Mouse (Mus musculus): Measurements from ENCODE around the gene Cldn3. TPM values are rescaled to one million over a fixed set of nuclear protein-coding genes. Genes with fewer than 3 reads are reported as not detected.

Gene Cldn3
- polyA plus RNA-seq, 1 experiment from 2014 or later, result 4.7 TPM

DNA sequence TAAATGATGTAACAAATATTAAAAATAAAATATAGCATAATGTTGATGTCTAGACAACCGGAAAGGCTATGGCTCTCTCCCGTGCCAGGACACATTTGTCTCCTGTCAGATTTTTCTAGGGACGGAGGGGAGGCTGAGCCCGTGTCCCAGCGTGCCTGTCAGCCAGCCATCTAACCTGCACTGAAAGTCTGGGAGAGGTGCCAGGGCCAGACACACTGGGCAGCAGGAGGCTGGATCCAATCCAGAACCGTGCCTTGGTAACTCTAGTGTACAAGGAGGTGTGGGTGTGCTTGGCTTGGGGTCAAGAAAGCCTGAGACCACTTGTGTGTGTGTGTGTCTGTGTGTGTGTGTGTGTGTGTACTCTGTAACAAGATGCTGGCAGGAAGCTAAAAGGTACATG, 35.8 kb downstream of the Cldn3 start:
- H3K27ac ChIP-seq, result no peak overlapping the region
- H3K4me1 ChIP-seq (replicated peaks), result peaks cover 27% of the 10 kb centered on the region
- WGBS, result 79% methylated on average over 6 of the region's 6 CpGs

DNA sequence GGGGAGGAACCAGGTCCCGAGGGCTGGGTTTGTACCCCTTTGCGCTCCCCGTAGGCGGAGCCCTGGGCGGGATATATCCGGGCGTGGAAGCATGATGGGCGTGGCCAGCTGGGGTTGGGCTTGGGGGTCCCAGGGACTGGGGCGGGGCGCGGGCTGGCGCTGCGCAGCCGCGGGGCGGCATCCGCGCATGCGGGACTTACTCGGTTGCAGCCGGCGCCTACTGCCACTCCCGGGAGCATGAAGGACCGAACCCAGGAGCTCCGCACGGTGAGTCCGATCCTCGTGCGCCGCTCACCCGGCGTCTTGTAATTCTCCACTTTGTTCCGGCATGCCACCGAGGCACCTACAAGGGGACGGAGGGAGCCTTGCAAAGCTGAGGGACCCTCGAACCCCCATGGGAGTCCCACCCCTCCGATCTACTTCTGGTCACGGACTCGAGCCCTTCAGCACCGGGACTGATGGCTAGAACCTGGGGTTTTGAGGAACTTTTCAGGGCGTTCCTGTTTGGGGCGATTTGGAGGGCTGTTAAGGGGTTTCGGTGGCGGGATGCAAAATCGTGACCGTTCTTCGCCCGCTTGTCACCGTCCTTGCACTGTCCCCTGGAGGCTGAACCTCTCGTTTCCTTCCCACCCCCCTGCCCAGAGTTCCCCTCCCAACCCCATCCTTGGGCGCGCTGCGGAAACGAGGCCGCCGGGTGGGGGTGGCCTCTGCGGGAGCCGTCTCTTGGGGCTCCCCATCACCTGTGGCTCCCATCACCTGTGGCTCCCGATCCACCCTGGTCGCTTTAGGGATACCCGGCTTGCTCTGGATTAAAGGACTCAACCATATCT, 37.5 kb downstream of the Cldn3 start, which contains the start of gene Stx1a:
TSS of gene Stx1a (plus strand) at position 139 of the 830 bp plus-strand sequence.
- peak; percentile 90 for ATAC-seq (ENCODE audit: insufficient number of reproducible peaks, insufficient read depth, low FRiP score, low TSS enrichment, low read depth)
- no peaks in the 10 kb centered on the region for H3K27me3 ChIP-seq
- no peaks in the 10 kb centered on the region for H3K9me3 ChIP-seq
- under 1% methylated on average over 61 of the region's 61 CpGs for WGBS
- H3K4me3 ChIP-seq (replicated peaks), result peak within 1 kb of the TSS; percentile 75
- H3K4me2 ChIP-seq, result peak within 1 kb of the TSS; percentile 94
- no peaks in the 10 kb centered on the region for H3K36me3 ChIP-seq
- H3K27ac ChIP-seq, result no peak within 1 kb of the TSS
- H3K9ac ChIP-seq (replicated peaks), result peak within 1 kb of the TSS; percentile 78
- H3K4me1 ChIP-seq (replicated peaks), result peaks cover 27% of the 10 kb centered on the region

More for the DNA sequence above, 35.8 kb downstream of the Cldn3 start:
- Histone ChIP-seq H3K27me3 (no peaks in the 10 kb centered on the region), H3K9me3 (no peaks in the 10 kb centered on the region), H3K4me2 (no peak overlapping the region), H3K9ac (replicated peaks) (no peak overlapping the region), H3K4me3 (replicated peaks) (no peak overlapping the region), H3K36me3 (no peaks in the 10 kb centered on the region)
- ATAC-seq (ENCODE audit: insufficient number of reproducible peaks, insufficient read depth, low FRiP score, low TSS enrichment, low read depth), result no peak

DNA sequence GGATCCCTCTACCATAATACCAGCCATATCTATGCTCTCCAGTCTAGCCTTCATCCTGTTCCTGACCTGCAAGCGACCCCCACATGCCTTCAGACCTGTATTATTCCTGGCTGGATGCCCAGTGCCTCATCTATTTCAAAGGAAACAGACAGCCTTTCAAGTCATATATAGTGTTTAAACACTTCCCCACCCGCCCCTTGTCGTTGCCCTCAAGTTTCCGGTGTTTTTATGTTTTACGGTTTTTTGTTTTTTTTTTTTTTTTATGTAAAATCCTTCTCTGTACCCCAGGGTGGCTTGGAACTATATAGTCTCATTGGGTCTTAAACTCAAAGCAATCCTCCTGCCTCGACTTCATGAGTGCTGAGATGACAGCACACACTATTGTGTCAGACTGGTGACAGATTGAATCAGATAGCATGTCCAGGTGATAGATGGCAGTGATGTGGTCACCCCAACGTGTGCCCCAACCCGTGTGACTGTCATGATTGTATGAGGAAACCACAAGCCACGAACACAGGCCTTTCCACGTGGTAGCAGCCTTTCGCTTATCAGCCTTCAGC, 38.7 kb downstream of the Cldn3 start:
- Histone ChIP-seq H3K4me1 (replicated peaks) (peaks cover 31% of the 10 kb centered on the region), H3K4me2 (peak overlapping the region; percentile 94), H3K27ac (no peak overlapping the region), H3K9ac (replicated peaks) (no peak overlapping the region), H3K9me3 (no peaks in the 10 kb centered on the region), H3K36me3 (no peaks in the 10 kb centered on the region), H3K4me3 (replicated peaks) (peak overlapping the region; percentile 75), H3K27me3 (no peaks in the 10 kb centered on the region)
- ATAC-seq (ENCODE audit: insufficient number of reproducible peaks, insufficient read depth, low FRiP score, low TSS enrichment, low read depth), result no peak
- 47% methylated on average over 11 of the region's 11 CpGs for WGBS

DNA sequence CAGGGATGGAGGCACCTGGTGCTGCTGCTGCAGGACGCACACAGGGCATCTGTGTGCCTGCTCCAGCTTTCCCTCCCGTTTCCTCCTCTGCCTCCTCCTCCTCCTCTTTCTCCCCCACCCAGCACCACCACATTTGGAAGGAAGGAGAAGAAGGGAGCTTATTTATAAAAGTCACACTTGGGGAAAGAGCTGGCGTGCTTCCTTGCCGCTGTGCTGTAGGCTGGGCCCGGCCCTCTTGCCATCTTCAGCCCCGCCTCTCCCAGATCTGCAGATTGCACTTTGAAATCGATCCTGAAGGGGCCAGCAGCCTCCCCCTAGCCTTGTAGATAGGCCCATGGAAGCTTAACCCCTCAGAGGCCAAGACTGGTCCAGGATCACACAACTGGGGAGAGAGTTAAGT, 39.9 kb downstream of the Cldn3 start:
- Histone ChIP-seq H3K9ac (replicated peaks) (no peak overlapping the region), H3K9me3 (no peaks in the 10 kb centered on the region), H3K4me2 (peak overlapping the region; percentile 94), H3K27ac (no peak overlapping the region), H3K4me3 (replicated peaks) (0 out of 2 replicates have a peak overlapping the region, but pooled peaks have one; percentile 3), H3K36me3 (no peaks in the 10 kb centered on the region), H3K4me1 (replicated peaks) (peaks cover 31% of the 10 kb centered on the region), H3K27me3 (no peaks in the 10 kb centered on the region)
- WGBS, result 8% methylated on average over 7 of the region's 7 CpGs
- ATAC-seq (ENCODE audit: insufficient number of reproducible peaks, insufficient read depth, low FRiP score, low TSS enrichment, low read depth), result no peak

DNA sequence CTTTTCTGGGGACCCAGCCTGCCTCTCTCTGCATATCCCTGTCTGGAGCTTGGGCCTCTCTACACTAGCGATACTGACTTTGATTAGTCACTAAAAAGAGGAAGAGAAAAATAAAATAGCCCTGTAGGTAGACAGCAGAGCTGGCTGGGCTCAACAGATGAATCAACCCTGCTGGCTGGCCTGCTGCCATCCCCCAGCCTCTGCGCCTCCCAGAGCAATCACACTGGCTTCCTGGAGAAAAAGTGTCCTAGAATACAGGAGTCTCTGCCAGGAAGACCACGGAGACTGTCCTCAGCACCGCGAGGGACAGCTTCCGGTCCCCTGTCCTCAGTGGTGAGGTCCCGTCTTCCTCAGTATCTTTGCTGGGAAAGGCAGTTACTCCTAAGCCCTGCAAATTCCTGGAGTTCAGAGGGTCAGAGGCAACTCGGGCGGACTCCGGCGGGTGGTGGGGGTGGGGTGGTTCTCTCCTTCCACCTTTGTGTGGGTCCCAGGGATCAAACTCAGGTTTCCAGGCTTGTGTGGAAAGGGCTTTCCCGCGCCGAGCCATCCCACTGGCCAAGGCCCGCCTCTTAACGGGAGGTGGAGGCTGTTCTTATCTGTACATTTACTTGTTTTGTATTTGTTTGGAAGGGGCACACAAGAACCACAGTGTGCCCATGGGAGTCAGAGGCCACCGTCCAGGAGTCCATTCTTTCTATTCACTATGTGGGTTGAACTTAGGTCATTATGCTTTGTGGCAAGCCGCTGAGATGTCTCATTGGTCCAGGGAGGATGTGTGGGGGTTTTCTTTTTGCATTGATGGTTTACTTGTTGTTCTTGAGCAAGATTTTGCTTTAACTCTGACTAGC, 43.2 kb downstream of the Cldn3 start:
- ATAC-seq (ENCODE audit: insufficient number of reproducible peaks, insufficient read depth, low FRiP score, low TSS enrichment, low read depth), result no peak

DNA sequence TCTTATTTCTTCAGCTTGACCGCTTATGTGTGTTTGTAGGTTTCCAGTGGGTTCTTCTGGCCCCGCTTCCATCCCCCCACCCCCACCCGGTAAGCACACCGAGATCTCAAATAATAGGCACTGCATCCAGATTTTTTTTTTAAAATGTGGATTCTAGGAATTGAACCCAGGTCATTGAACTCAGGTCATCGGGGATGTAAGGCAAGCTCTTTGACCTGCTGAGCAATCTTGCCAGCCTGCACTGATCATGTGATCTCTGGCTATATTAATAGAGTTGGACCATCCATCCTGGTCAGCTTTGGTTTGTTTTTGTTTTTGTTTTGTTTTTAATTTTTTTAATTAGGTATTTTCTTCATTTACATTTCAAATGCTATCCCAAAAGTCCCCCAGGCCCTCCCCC, 46.6 kb downstream of the Cldn3 start:
- ATAC-seq (ENCODE audit: insufficient number of reproducible peaks, insufficient read depth, low FRiP score, low TSS enrichment, low read depth), result no peak
- 95% methylated on average over 5 of the region's 5 CpGs for WGBS

More for the DNA sequence above, 43.2 kb downstream of the Cldn3 start:
- Histone ChIP-seq H3K4me1 (replicated peaks) (peaks cover 23% of the 10 kb centered on the region), H3K4me3 (replicated peaks) (no peak overlapping the region), H3K9me3 (0 out of 2 replicates have a peak, but pooled peaks cover under 1% of the 10 kb centered on the region), H3K27me3 (no peaks in the 10 kb centered on the region), H3K4me2 (no peak overlapping the region), H3K36me3 (no peaks in the 10 kb centered on the region), H3K27ac (no peak overlapping the region; the same call in 1 of the 2 replicates), H3K9ac (replicated peaks) (no peak overlapping the region)
- WGBS, result 58% methylated on average over 18 of the region's 18 CpGs

DNA sequence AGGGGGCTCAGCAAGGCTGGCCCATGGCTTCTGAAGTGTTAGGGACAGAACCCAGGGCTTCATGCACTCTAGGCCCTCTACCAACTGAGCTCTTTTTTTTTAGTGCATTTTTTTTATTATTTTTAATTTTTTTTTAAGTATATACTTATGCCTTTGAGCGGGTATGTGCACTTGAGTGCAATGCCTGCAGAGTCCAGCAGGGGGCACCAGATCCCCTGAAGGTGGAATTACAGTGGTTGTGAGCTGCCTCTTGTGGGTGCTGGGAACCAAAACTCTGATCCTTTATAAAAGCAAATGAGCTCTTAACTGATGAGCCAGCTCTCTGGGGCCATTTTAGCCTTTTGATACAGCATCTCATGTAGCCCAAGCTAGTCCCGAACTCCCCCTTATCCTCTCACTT, 48.6 kb downstream of the Cldn3 start:
- no peak overlapping the region for H3K4me2 ChIP-seq
- peaks cover 13% of the 10 kb centered on the region; the same call in 1 of the 2 replicates for H3K4me1 ChIP-seq (replicated peaks)
- H3K4me3 ChIP-seq (replicated peaks), result no peak overlapping the region
- H3K9ac ChIP-seq (replicated peaks), result no peak overlapping the region
- no peaks in the 10 kb centered on the region for H3K27me3 ChIP-seq
- no peak overlapping the region for H3K27ac ChIP-seq
- peaks cover 7% of the 10 kb centered on the region; the same call in 1 of the 2 replicates for H3K9me3 ChIP-seq
- no peak for ATAC-seq (ENCODE audit: insufficient number of reproducible peaks, insufficient read depth, low FRiP score, low TSS enrichment, low read depth)
- peaks cover 25% of the 10 kb centered on the region for H3K36me3 ChIP-seq
- WGBS, result 100% methylated on average over 2 of the region's 2 CpGs

More for the DNA sequence above, 46.6 kb downstream of the Cldn3 start:
- Histone ChIP-seq H3K9ac (replicated peaks) (no peak overlapping the region), H3K27me3 (no peaks in the 10 kb centered on the region), H3K4me3 (replicated peaks) (no peak overlapping the region), H3K36me3 (peaks cover 8% of the 10 kb centered on the region), H3K4me1 (replicated peaks) (peaks cover 18% of the 10 kb centered on the region; the same call in 1 of the 2 replicates), H3K27ac (no peak overlapping the region), H3K9me3 (peaks cover 7% of the 10 kb centered on the region; the same call in 1 of the 2 replicates), H3K4me2 (no peak overlapping the region)

DNA sequence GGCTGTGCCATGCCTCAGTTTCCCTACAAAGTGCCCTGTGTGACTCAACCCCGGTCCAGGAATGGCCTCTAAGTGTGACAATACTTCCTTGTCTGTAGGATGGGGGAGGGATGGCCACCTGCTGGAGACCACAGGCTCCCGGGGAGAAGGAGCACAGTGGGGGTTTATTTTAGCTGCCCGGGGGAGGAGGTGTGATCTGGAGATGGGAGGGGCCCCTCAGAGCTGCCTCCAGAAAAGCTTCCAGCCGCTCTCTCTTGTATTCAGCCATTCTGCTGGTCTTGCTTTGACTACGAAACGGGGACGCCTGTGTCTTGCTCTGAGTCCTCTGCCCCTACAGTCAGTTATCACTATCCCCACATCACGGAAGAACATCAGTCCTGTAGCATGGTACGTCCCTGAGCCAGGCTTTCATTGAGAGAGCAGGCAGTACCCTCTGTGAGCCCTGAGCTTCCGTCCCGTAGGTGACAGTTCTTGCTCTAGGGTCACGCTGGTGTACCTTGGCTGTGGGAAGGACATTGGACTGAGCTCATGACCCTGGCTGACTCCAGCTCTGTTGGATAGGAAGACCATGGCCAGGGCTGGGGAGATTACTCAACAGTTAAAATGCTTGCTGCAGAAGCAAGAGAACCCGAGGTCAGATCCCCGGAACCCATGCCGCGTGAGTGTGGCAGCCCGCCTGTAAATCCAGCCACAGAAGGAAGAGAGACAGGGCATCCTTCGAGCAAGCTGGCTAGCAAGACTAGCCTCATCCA, 49.8 kb downstream of the Cldn3 start:
- no peak for ATAC-seq (ENCODE audit: insufficient number of reproducible peaks, insufficient read depth, low FRiP score, low TSS enrichment, low read depth)
- H3K4me2 ChIP-seq, result no peak overlapping the region
- no peak overlapping the region for H3K27ac ChIP-seq
- H3K27me3 ChIP-seq, result no peaks in the 10 kb centered on the region
- peaks cover 31% of the 10 kb centered on the region for H3K36me3 ChIP-seq
- no peak overlapping the region for H3K4me3 ChIP-seq (replicated peaks)
- WGBS, result 62% methylated on average over 18 of the region's 18 CpGs
- H3K4me1 ChIP-seq (replicated peaks), result peaks cover 13% of the 10 kb centered on the region; the same call in 1 of the 2 replicates
- H3K9ac ChIP-seq (replicated peaks), result 0 out of 2 replicates have a peak overlapping the region, but pooled peaks have one; percentile 5
- H3K9me3 ChIP-seq, result peaks cover 7% of the 10 kb centered on the region; the same call in 1 of the 2 replicates
